Mouse (Mus musculus) thymus, adult 2 months (tissue): ENCODE results near the gene Mnat1. TPM values are rescaled to one million over a fixed set of nuclear protein-coding genes. Genes with fewer than 3 reads are reported as not detected.

Experiments used
- DNase-seq: peaks from one replicate; pipeline ENCODE4 v3.0.0; 2021
- H3K27ac ChIP-seq: fragments of 200-500 bp; 2 replicates; pipeline ENCODE4 v1.5.1; 2012; ENCODE audit warnings: low read length, control low read depth; ENCODE audit not compliant: control insufficient read depth, insufficient read depth
- H3K27me3 ChIP-seq: fragments of 200-500 bp; 2 replicates; pipeline ENCODE4 v1.6.1; 2012; ENCODE audit warnings: mild to moderate bottlenecking, low read length, moderate library complexity, mixed read lengths; ENCODE audit not compliant: control insufficient read depth, insufficient read depth
- H3K36me3 ChIP-seq: fragments of 200-500 bp; 2 replicates; pipeline ENCODE4 v1.6.1; 2012; ENCODE audit warnings: mild to moderate bottlenecking, low read length, moderate library complexity; ENCODE audit not compliant: control insufficient read depth, insufficient read depth
- H3K4me1 ChIP-seq: fragments of 200-500 bp; replicated peaks from 2 replicates; pipeline ENCODE4 v1.6.1; 2012; ENCODE audit warnings: low read length; ENCODE audit not compliant: control insufficient read depth, insufficient read depth
- H3K4me3 ChIP-seq: fragments of 200-500 bp; 2 replicates; pipeline ENCODE4 v1.5.1; 2012; ENCODE audit warnings: mild to moderate bottlenecking, low read length, control low read depth, moderate library complexity; ENCODE audit not compliant: control insufficient read depth, insufficient read depth
- CTCF ChIP-seq: fragments of 200-500 bp; IDR thresholded peaks from 2 replicates; pipeline ENCODE4 v1.5.1; 2012; ENCODE audit warnings: mild to moderate bottlenecking, control low read depth, low read length, moderate library complexity, borderline replicate concordance; ENCODE audit not compliant: control insufficient read depth, poor library complexity, insufficient read depth; ENCODE audit errors: extremely low read depth
- POLR2A ChIP-seq: fragments of 200-500 bp; IDR thresholded peaks from 2 replicates; pipeline ENCODE4 v1.6.1; 2012; ENCODE audit warnings: mild to moderate bottlenecking, low read length, control low read depth, moderate library complexity; ENCODE audit not compliant: control insufficient read depth, poor library complexity, insufficient read depth; ENCODE audit errors: extremely low read depth
- WGBS: fragments of 180-500 bp; shearing (Covaris S2); methylation state at CpG from one replicate; pipeline ENCODE4 v1.1.7; 2018; 5-methylcytosine and 5-hydroxymethylcytosine counted together
- polyA plus RNA-seq: library from polyadenylated mRNA; depleted of rRNA; stranded (reverse); fragments of >200 nt; gene quantifications from 2 replicates; pipeline ENCODE4 v1.2.3, GENCODE M21; 2012

Gene Mnat1
- polyA plus RNA-seq, 1 experiment = 8.7 TPM

DNA sequence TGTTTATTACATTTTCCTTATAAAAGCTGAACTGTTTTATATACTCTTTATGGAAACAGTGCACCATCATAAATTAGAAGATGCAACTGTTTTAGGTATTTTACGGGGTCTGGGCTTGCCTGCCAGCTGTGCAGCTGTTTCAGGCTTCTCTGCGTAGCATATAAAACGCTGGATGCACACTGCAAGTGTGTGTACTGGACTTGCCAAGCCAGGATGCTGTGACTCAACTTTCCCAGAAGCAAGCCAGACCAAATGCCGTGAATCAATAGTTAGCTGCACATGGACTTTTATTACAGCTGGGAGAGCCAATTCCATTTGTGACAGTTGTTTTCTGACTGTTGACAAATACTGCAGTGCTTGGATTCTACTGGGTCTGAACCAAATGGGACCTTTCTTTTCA lies 146.4 kb downstream of the Mnat1 start:
- no peak for DNase-seq
- Histone ChIP-seq H3K27ac (no peak overlapping the region), H3K27me3 (no peaks in the 10 kb centered on the region), H3K4me3 (no peak overlapping the region), H3K36me3 (no peaks in the 10 kb centered on the region), H3K4me1 (no peaks in the 10 kb centered on the region)
- TF ChIP-seq POLR2A (no peak), CTCF (no peak)
- 96% methylated on average over 4 of the region's 4 CpGs for WGBS

GRCm38 (mm10) chr12:73274921-73275320 lies 151.4 kb downstream of the Mnat1 start:
- TF ChIP-seq CTCF (no peak), POLR2A (no peak)
- Histone ChIP-seq H3K36me3 (peaks cover 12% of the 10 kb centered on the region), H3K27ac (no peak overlapping the region), H3K4me1 (no peaks in the 10 kb centered on the region), H3K4me3 (no peak overlapping the region), H3K27me3 (no peaks in the 10 kb centered on the region)
- 98% methylated on average over 3 of the region's 3 CpGs for WGBS
- no peak for DNase-seq

DNA sequence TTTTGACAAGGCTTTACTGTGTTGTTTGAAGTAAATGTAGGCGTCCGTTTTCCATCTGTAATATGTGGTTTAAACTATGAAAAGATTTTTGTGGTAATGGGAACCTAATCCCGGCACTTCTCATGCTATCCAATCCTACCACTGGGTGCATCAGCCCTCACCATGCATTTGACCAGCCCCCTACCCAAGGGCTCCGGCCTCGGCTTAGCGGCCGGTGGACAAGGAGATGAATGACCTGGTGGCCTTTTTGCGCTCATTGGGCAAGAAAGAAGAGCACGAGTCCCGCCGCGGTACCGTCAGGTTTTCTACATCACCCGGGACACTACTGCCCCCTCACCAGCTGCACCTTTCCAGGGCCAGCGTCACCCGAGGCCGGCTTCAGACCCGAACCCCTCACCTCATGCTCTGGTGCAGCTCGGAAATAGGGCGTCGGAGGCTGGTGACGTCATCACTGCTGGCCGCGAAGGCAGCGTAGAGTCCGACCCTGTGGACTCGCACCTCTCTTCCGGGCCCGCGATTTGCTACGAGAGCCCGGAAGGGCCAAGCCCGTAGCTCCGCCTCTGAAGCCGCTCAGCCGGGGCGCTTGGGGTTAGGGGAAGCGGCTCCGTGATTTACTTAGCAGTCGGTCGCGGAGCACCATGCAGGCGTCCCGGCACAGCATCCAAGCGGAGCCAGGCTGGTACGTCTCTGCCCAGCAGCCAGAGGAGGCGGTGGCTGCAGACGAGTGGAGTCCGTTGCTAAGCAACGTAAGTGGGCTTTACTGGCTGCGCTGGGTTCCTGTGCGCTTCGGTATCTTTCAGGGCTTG lies 163.0 kb downstream of the Mnat1 start, which contains the start of the genes Trmt5 and Slc38a6:
Gene Trmt5, minus strand, starts transcription at position 424 of the 806 bp plus-strand sequence.
Gene Slc38a6, plus strand, starts transcription at position 493 of the 806 bp plus-strand sequence.
- Histone ChIP-seq H3K27ac (peak within 1 kb of the TSS; percentile 6; the same call in 1 of the 2 replicates), H3K27me3 (no peaks in the 10 kb centered on the region), H3K4me1 (0 out of 2 replicates have a peak, but pooled peaks cover 3% of the 10 kb centered on the region), H3K4me3 (peak within 1 kb of the TSS; percentile 88), H3K36me3 (peaks cover under 1% of the 10 kb centered on the region; the same call in 1 of the 2 replicates)
- WGBS = under 1% methylated on average over 53 of the region's 53 CpGs
- DNase-seq = peak; percentile 88
- TF ChIP-seq POLR2A = no peak; the same call in 1 of the 2 replicates
- peak; percentile 57; the same call in 1 of the 2 replicates for TF ChIP-seq CTCF

DNA sequence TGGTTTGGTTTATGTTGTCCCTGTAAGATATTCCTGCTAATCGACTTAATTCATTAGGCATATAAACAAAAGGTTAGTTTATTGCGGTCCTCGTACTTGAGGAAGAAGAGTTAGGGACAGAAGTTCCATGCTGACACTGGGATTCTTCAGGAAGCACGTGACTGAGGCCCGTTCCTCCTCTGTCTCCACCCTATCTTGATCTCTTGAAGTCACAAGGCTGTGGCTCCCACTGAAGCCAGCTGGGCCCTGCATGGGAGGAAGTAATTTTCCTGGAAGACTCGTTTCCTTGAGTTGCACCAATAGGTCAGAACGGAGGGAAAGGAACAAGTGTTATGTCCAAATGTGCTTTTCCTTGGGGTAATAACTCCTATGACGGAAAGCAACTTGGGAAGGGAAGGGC lies 164.1 kb downstream of the Mnat1 start:
- Histone ChIP-seq H3K36me3 (no peaks in the 10 kb centered on the region), H3K27ac (no peak overlapping the region), H3K4me1 (0 out of 2 replicates have a peak, but pooled peaks cover 3% of the 10 kb centered on the region), H3K4me3 (no peak overlapping the region), H3K27me3 (no peaks in the 10 kb centered on the region)
- TF ChIP-seq POLR2A (no peak), CTCF (no peak)
- 84% methylated on average over 8 of the region's 8 CpGs for WGBS
- DNase-seq = no peak

DNA sequence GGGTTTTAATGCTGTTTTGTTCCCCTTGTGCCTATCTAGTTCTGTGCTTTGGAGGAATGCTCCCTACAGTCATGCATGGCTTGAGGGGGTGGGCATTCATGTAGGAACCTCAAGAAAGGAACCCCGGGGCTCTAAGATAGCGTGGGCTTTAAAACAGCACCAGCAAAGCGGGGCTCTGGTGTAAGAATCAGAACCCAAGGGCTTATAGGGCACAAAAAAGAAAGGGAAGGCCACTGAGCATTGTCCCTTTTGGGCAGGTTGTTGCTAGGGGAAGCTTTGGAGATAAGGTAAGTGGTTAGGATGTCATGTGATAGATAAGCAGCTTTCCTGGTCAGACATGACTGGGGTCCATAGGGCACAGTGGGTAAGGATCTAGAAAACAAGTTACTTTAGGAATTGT lies 165.1 kb downstream of the Mnat1 start:
- Histone ChIP-seq H3K4me3 (no peak overlapping the region), H3K27me3 (no peaks in the 10 kb centered on the region), H3K27ac (no peak overlapping the region), H3K36me3 (no peaks in the 10 kb centered on the region), H3K4me1 (0 out of 2 replicates have a peak, but pooled peaks cover 3% of the 10 kb centered on the region)
- no peak for TF ChIP-seq CTCF
- TF ChIP-seq POLR2A = no peak
- 96% methylated on average over 3 of the region's 3 CpGs for WGBS
- DNase-seq = no peak

GRCm38 (mm10) chr12:73294884-73295283 lies 171.4 kb downstream of the Mnat1 start:
- H3K27me3 ChIP-seq = no peaks in the 10 kb centered on the region
- no peaks in the 10 kb centered on the region for H3K4me1 ChIP-seq
- TF ChIP-seq CTCF = no peak
- TF ChIP-seq POLR2A = no peak
- H3K4me3 ChIP-seq = no peak overlapping the region
- no peak overlapping the region for H3K27ac ChIP-seq
- no peaks in the 10 kb centered on the region for H3K36me3 ChIP-seq
- no peak for DNase-seq
